Mouse (Mus musculus) gastrocnemius, adult 2 months (tissue): ENCODE measurements at regions not wholly inside any gene's neighbourhood (a gene's known extent, or its start where the extent isn't known, plus 50 kb on each side); places are given as distances from the start of the nearest gene placed in this dataset.
A peak's percentile ranks its signal among the peaks of the same experiment; 100 is the strongest.

Source experiments
- DNase-seq: peaks from one replicate; pipeline ENCODE4 v3.0.0; 2022
- H3K27ac ChIP-seq: fragments of 200-600 bp; 2 replicates; pipeline ENCODE4 v1.8.1; 2022; ENCODE audit warnings: mild to moderate bottlenecking
- H3K4me3 ChIP-seq: fragments of 200-600 bp; 2 replicates; pipeline ENCODE4 v1.8.1; 2022; ENCODE audit warnings: mild to moderate bottlenecking, moderate library complexity
- CTCF ChIP-seq: fragments of 200-600 bp; IDR thresholded peaks from 2 replicates; pipeline ENCODE4 v1.8.1; 2022; ENCODE audit warnings: antibody characterized with exemption, mild to moderate bottlenecking, moderate library complexity
- intact Hi-C: fragments of 180-260 bp; cut with DNase I; formaldehyde crosslinking; loops from one replicate; pipeline ENCODE4 v1.15.1; 2025

DNA sequence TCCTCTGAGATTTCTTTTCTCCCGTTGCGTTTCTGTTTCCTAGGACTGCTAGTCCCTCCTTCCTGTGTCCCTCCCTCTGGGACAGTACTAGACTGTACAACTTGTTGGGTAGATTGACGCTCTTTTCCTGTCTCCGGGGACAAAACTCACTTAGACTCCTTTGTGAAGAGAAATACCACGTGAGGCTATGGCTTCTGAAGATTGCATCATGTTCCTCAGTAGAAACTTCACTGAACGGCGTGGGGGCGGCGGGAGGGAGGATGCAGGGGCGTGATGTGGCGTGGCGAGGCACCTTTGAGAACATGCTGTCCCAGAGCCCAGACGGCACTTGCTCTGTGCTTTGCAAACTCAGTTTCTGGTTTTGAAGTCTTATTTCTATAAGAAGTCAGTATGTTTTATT lies 78.5 kb downstream of the Spata18 start:
- Histone ChIP-seq H3K4me3 (no peak overlapping the region), H3K27ac (no peak overlapping the region)
- intact Hi-C loops = no loop called here
- no peak for TF ChIP-seq CTCF
- DNase-seq = peak; percentile 39

DNA sequence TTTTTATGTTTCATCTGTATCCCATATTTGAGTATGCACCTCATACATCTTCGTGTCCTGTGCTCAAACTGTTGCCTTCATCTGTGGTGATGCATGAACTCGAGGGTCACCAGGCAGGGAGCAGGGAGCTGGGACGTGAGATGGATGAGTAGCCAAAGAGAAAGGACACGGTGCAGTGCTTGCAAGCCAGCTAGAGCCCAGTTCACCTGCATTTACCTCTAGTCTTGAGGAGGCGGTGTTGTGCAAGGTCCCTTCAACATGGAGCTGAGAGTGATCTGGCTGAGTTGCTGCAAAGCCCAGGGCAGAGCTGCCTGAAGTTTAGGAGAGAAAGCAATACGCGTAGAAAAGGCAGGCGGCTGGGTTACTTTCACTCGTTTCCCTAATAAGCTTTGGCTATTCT lies 80.2 kb downstream of the Spata18 start:
- no peak for TF ChIP-seq CTCF
- Histone ChIP-seq H3K4me3 (no peak overlapping the region), H3K27ac (no peak overlapping the region)
- no peak for DNase-seq
- intact Hi-C loops = no loop called here

DNA sequence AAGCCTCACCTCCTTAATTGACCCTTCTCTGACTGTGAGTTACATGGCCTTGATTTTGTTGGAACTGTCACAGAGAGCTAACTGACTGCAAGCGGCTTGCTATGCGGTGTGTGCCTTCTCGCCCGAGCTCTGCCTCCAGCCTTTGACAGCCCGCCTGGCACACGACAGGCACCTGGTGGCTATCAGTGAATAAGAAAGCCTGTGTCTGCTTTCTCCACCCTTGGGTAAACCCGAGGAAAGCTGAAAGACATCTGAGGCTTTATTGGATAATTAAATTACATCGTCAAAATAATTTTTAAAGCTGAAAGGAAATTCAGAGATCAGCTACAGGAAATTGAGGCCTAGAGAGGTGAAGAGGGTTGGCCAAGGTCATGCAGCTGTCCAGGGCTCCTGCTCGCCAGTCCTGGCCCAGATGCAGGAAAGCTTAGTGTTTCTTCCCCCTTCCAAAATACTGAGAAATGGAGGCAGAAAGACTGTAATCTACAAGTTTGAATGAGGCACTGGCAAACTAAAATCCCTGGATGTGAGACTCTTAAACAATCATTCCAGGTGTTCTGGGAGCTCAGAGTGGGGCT lies 80.9 kb downstream of the Spata18 start:
- TF ChIP-seq CTCF = no peak
- peak; percentile 31 for DNase-seq
- Histone ChIP-seq H3K27ac (0 out of 2 replicates have a peak overlapping the region, but pooled peaks have one; percentile 10), H3K4me3 (no peak overlapping the region)
- intact Hi-C loops = no loop called here

DNA sequence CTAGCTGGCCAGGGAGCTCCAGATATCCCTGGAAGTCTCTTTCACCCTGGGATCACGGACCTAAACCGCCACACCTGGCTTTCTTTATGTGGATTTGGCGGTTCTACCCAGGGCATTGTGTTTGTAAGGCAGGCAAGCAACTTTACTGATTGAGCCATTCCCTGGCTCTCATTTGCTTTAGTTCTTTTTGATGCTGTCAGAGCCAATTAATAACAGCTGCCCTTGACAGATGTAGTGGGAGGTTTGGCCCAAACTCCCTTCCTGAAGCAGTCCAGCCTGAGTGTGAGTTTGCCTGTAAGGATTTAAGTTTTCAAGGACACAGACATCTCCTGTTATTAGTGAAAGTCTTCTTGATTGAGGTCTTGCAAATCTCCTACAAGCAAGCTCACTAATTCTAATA lies 89.6 kb downstream of the Spata18 start:
- no peak for TF ChIP-seq CTCF
- intact Hi-C loops = no loop called here
- DNase-seq = no peak
- H3K27ac ChIP-seq = no peak overlapping the region
- H3K4me3 ChIP-seq = no peak overlapping the region

DNA sequence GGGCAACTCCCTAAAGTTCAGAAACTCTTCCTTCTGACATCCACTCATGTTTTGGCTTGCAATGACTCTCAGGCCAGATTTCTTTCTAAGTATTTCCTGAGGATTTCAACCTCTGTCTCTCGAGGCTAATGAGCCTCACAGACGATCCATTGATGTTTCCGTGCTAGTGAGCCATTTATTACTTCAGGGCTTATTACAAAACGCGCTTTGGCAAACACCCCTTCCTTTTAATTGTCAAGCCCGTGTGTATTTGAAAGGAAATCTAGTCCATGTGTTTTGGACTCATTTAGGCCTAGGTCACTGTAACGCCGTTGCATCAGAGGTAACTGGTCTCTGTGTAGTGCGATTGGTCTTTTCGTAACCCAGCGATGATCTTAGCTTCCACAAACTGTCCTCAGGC lies 90.3 kb downstream of the Spata18 start:
- no peak overlapping the region for H3K4me3 ChIP-seq
- DNase-seq = no peak
- TF ChIP-seq CTCF = no peak
- intact Hi-C loops = no loop called here
- H3K27ac ChIP-seq = no peak overlapping the region

DNA sequence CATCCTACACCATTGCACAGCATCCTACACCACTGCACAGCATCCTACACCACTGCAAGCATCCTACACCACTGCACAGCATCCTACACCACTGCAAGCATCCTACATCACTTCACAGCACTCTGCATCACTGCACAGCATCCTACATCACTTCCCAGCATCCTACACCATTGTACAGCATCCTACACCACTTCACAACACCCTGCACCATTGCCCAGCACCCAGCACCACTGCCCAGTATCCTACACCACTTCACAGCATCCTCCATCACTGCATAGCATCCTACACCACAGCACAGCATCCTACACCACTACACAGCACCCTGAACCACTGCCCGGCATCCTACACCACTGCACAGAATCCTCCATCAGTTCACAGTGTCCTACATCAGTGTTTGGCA lies 92.8 kb downstream of the Spata18 start:
- DNase-seq = no peak
- Histone ChIP-seq H3K27ac (no peak overlapping the region), H3K4me3 (no peak overlapping the region)
- TF ChIP-seq CTCF = no peak
- intact Hi-C loops = no loop called here

DNA sequence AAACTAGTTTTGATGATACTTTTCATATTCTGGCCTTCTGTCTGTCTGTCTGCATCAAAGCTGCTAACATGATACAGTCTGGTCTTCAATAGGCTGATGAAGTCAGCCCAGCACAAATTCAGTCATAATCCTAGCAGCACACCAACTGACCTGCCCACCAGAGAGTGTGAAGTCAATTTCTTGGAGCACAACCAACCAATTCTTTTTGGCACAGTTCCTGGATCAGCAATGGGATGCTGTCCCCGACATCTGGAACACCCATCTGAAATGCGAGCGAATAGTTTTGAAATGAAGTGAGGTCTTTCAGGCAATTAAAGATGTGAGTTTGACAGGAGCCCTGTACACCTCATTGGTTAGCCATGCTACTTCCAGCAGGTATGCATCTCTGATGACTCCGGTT lies 98.6 kb downstream of the Spata18 start:
- no peak for TF ChIP-seq CTCF
- DNase-seq = no peak
- Histone ChIP-seq H3K27ac (no peak overlapping the region), H3K4me3 (no peak overlapping the region)
- intact Hi-C loops = no loop called here

DNA sequence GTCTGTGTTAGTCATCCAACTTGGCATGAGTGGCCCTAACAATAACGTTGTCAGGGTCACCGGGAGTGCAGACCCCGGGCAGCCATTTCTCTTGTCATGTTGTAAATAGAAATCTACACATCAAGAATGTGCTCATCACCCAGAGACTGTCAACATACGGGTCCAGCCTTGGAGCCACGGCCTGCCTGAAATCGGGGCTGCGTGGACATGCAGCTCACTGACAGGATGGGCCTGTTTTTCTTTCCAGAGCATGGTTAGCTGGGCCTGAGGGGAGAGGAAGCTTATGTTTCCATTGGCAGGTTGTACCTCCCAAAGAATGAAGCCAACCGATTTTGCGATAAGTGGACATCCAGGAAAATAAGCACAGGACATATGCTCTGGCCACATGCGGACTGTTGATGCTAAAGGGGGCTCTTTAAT lies 101.1 kb downstream of the Spata18 start:
- no peak for DNase-seq
- H3K27ac ChIP-seq = no peak overlapping the region
- no peak for TF ChIP-seq CTCF
- intact Hi-C loops = no loop called here
- no peak overlapping the region for H3K4me3 ChIP-seq

DNA sequence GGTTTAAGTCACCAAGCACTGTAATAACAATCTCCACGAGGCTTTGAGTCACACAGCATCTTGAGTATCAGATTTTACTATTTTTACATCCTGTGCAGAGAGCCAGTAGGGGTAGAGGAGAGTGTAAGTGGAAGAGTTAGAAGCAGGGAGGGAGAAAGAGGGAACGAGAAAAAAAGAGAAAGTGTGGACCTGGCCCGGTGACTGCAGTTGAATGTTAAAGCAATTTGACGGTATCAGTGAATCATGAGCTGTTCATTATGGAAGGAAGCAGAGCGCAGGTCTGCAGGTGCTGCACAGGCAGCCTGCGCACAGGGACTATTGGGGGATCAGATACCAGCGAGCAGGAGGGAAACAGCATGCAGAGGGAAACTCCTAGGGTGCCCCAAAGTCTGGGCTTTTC lies 102.6 kb downstream of the Spata18 start:
- Histone ChIP-seq H3K4me3 (no peak overlapping the region), H3K27ac (no peak overlapping the region)
- no peak for TF ChIP-seq CTCF
- DNase-seq = no peak
- intact Hi-C loops = no loop called here

DNA sequence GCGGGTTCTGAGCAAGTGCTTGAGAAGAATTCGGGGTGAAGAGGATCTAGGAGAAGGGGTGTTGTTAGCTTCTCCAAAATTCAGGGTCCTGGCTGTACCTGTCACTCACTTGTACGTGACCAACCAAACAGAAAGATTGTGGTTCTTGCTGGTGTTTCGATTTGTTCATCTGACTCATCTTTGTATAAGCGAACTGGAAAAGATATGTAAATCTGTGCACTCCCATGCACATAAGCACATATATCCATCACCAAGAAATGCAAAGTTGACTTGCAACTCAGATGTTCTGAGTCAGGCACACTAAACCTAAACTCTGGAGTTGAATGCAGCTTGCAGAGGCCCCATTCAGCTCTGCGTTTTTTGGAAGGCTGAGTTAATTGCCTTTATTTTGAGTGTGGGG lies 107.4 kb downstream of the Spata18 start:
- intact Hi-C loops = no loop called here
- TF ChIP-seq CTCF = no peak
- no peak overlapping the region for H3K27ac ChIP-seq
- no peak for DNase-seq
- H3K4me3 ChIP-seq = no peak overlapping the region

DNA sequence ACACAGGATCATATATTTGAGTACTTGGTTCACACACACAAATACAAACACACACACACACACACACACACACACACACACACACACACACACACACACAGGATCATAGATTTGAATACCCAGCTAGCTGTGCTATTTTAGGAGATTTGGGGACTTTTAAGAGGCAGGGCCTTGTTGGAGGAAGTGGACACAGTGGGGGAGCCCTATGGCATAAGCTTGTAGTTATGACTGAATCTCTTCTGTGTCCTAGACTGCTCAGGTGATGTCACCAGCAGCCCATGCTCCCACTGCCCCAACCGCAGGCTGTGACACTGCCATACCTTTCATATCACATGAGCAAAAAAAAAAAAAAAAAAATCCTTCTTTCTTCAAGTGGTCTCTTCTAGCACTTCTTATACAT lies 110.1 kb downstream of the Spata18 start:
- no peak overlapping the region for H3K4me3 ChIP-seq
- no peak for TF ChIP-seq CTCF
- no peak overlapping the region for H3K27ac ChIP-seq
- DNase-seq = no peak
- intact Hi-C loops = loop anchor here (5.0 kb wide), 1 partner anchor 526 kb away; no protein-coding TSS in a partner anchor

DNA sequence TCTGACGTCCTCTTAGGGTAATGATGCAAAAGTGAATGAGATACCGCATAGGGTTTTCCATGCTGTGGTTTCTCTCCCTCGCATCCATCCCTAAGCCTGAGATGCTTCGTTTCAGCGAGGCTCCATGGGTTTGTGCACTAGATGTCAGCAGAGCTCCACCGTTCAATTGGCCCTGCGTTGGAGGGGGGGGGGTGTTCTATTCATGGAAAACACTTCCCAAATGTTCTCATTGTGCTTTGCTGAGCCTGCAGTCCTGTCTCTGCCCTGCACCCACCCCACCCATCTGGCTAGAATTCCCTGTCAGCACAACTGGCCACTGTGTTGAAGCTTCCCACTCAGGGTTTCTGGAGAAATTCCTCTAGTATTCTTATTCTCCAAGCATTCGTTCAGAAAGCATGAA lies 110.5 kb downstream of the Spata18 start:
- peak; percentile 77 for DNase-seq
- H3K27ac ChIP-seq = peak overlapping the region; percentile 67

DNA sequence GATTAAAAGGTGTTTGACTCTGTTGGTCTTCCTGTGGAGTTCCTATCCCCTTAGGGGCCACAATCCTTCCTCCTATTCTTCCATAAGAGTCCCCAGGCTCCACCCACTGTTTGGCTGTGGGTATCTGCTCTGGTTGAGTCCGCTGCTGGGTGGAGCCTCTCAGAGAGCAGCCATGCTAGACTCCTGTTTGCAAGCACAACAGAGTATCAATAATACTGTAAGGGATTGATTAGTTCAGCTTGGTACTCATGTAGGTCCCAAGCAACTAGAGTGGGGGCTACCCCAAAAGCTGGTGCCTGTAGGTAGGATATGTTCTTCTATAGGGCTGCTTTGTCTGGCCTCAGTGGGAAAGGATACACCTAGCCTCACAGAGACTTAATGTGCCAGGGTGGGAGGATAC lies 113.0 kb downstream of the Spata18 start:
- no peak for DNase-seq
- TF ChIP-seq CTCF = no peak
- no peak overlapping the region for H3K27ac ChIP-seq
- H3K4me3 ChIP-seq = no peak overlapping the region
- intact Hi-C loops = loop anchor here (5.0 kb wide), 1 partner anchor 523 kb away; no protein-coding TSS in a partner anchor

More for the DNA sequence above, 110.5 kb downstream of the Spata18 start:
- no peak overlapping the region for H3K4me3 ChIP-seq
- TF ChIP-seq CTCF = peak; percentile 64
- intact Hi-C loops = loop anchor here (5.0 kb wide), 1 partner anchor 526 kb away; no protein-coding TSS in a partner anchor

DNA sequence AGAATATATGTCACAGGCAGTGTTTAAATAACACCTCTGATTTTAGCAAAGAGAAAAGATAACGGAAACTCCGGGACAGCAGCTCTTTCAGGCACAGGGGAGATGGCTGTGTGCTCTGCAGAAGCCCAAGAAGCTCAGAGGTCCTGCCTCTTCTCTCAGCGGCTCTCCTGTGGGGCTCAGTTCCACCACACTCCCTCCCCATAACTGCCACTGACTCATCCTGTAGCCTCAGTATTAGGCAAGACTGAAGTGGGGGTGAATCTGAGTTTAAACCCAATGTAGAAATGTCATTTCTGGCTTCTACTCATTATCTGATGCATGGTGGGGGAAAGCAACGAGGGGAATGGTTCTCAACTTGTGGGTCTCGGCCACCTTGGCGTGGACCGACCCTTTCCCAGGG lies 114.3 kb downstream of the Spata18 start:
- intact Hi-C loops = no loop called here
- Histone ChIP-seq H3K4me3 (no peak overlapping the region), H3K27ac (no peak overlapping the region)
- TF ChIP-seq CTCF = no peak
- peak; percentile 29 for DNase-seq
